ENCODE assay signal across 21 mouse cellular contexts in the genomic region with DNA sequence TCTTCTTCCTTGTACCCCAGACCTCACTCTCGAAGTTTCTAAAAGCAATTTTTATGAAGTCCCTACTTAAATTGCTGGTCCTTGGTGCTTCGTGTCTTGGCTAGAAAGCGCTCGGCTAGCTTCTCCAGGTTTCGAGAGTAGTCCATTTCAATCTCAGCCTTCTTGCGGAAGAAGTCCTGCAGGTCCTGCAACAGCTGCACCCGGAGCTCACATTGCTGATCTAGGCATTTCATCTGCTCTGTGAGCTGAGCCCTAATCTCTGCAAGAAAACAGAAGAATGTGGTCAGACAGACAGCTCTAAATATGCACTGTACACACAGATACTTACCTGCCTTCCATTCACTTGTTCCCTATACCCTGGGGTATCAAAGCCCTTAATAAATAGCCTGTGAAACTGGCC.
"Had no signal": no experiment of that assay in that cellular context is flagged by ENCODE, and none has a peak within 500 bp of the region (broad histone marks: within the 10 kb centered on the region; RNA-seq: fewer than 3 reads in every experiment).

No protein-coding gene starts in this region.

- H3K4me2 ChIP-seq: limb, embryonic 15.5 days; liver, embryonic 11.5 days; lung, embryonic 15.5 days; midbrain, embryonic 11.5 days; neural tube, embryonic 12.5 days; neural tube, embryonic 15.5 days; stomach, embryonic 15.5 days had no signal

- H3K27ac ChIP-seq: limb, embryonic 15.5 days; liver, embryonic 14.5 days; lung, embryonic 15.5 days; neural tube, embryonic 12.5 days; neural tube, embryonic 15.5 days; stomach, embryonic 15.5 days had no signal

- H3K9me3 ChIP-seq: limb, embryonic 15.5 days; lung, embryonic 15.5 days; neural tube, embryonic 12.5 days; neural tube, embryonic 15.5 days; stomach, embryonic 15.5 days had no signal

- H3K36me3 ChIP-seq: lung, embryonic 15.5 days; neural tube, embryonic 12.5 days; neural tube, embryonic 15.5 days; stomach, embryonic 15.5 days had no signal

- DNase-seq: kidney, adult 18-20 months; kidney, adult 9 months; kidney, postnatal 14 days; kidney, postnatal 4 days; layer of hippocampus, postnatal 36 days; liver, postnatal 0 days; lung, postnatal 10 days; lung, postnatal 36 days; midbrain, embryonic 14.5 days; right cerebral cortex, postnatal 25 days; spleen, adult 18-20 months; thymus, postnatal 25 days had no signal

- H3K9ac ChIP-seq: limb, embryonic 15.5 days; liver, embryonic 14.5 days; liver, postnatal 0 days; lung, embryonic 15.5 days; neural tube, embryonic 12.5 days; neural tube, embryonic 15.5 days; stomach, embryonic 15.5 days had no signal

- H3K4me3 ChIP-seq: limb, embryonic 15.5 days; lung, embryonic 15.5 days; neural tube, embryonic 12.5 days; neural tube, embryonic 15.5 days; stomach, embryonic 15.5 days had no signal

- H3K27me3 ChIP-seq: limb, embryonic 15.5 days; lung, embryonic 15.5 days; neural tube, embryonic 12.5 days; neural tube, embryonic 15.5 days; stomach, embryonic 15.5 days had no signal

- ATAC-seq: intestine, embryonic 16.5 days; liver, postnatal 0 days had no signal
